In the genomic region with DNA sequence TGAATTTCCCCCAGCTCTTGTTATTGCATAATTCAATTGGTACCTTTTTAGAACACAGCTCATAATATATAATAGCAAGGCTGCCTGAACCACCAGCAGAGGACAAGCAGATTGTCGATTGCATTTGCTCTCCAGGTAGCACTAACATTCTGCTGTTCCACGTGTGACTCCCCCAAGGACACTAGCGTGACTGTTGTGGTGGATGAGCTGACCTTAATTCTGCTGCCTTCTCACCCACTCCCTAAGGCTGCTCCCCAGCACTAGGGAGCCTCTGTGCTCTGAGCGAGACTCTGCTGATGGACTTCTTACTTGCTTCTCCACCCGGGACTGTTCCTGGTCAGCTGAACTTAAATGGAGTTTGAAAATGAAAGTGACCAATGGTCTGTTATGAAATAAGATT, we compare ENCODE assay signal across 16 mouse cellular contexts. TPM values are rescaled to one million over a fixed set of nuclear protein-coding genes. Genes with fewer than 3 reads are reported as not detected.
"Had no signal": no experiment of that assay in that cellular context is flagged by ENCODE, and none has a peak within 500 bp of the region (broad histone marks: within the 10 kb centered on the region; RNA-seq: fewer than 3 reads in every experiment).

No protein-coding gene starts in this region.

- H3K27ac ChIP-seq: macrophage; midbrain, embryonic 13.5 days; midbrain, embryonic 15.5 days; neural tube, embryonic 12.5 days; stomach, embryonic 15.5 days; stomach, postnatal 0 days had no signal

- DNase-seq: liver, postnatal 0 days; lung, embryonic 14.5 days; lung, postnatal 10 days; right cerebral cortex, postnatal 14 days; thymus, postnatal 14 days; thymus, postnatal 36 days had no signal

- H3K4me3 ChIP-seq: megakaryocyte, embryonic 14.5 days; midbrain, embryonic 13.5 days; midbrain, embryonic 15.5 days; neural tube, embryonic 12.5 days; stomach, embryonic 15.5 days had no signal

RNA-seq across cellular contexts. Expression of a gene that starts 26.8 kb away (rescaled TPM):
- total RNA-seq: megakaryocyte progenitor cell, adult 5-6 weeks; monocyte, adult 5-6 weeks; neutrophil, adult 5-6 weeks had no signal
